Mouse (Mus musculus) cerebellum, postnatal 10 days (tissue): ENCODE measurements around the gene Ddx19b.
"Not testable (repeated sequence)": the region's sequence is repeated elsewhere in the genome, so short reads cannot be mapped to it uniquely, and the experiment has no call there.

Experiments
- DNase-seq, 2 experiments: peaks; one replicate each; pipeline ENCODE4 v3.0.0; 2021; ENCODE audit warnings: mixed read lengths in 2 of 2

Ddx19b gene

DNA sequence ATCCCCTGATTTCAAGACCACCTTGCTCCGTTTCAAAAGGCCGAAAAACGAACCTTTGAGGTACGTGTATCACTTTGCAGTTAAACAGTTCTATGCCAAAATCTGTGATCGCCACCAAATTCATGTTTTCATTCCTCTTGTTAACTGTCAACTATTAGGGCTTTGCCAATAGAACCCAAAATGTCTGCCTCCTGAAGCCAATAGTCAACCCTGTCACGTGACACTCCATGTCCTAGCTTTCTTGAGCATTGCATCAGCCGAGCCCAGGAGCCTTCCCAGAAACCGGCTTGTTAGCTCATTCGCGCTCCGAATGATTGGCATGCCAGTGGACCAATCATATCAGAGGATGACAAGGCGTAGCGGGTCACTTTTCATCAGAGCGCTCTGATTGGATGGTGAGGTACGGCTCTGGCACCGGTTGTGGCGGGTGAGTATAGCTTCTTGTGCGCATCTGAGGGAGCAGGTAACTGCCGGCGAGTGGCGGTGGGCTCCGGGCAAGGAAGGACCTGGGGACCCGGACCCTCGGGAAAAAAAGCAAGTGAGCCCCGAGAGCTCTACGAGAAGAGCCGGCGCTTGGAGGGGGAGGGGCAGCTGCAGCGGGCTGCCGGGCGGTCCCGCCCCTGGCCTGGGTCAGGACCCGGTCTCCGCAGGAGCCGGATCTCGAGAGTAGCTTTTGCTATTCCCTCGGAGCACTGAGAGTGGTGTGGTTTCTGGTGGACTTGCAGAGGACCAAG is 2.1 kb upstream of the Ddx19b start:
- peak; percentile 98 to 99 for DNase-seq

DNA sequence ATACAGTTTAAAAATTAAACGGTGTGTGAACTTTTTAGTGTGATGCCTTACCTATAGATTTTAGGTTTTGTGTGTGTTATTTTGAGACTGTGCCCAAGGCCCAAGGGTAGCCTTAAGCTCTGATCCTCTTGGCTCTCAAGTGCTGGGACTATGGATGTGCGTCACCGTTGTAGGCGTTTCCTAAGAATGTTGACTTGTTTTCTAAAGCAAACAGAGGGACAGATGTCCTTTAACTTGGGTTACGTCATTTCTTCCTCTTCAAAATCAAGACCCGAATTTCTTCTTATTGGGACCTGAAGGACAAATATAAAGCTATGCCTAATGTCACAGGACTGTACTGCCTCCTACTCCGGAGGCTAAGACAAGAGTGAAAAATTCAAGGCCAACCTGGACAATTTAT is 1.4 kb upstream of the Ddx19b start, which contains the start of gene Aars:
TSS of gene Aars (plus strand) at position 229 of the 400 bp plus-strand sequence.
- DNase-seq: no peak

DNA sequence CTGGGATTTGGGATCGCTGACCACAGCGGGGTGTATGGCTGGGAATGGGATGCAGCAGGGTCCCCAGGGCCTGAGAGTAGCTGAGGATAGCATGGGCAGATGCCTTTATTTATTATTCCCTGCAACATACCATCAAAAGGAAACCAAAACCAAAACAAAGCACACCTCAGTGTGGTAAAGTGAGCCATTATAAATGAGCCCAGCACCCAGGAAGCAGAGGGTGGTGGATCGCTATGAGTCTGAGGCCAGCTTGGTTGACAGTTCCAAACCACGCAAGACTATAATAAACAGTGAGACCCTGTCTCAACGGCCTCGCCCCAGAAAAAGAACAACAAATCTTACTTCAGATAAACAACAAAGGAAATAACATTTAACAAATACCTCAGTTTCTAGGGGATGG is 1.5 kb downstream of the Ddx19b start:
- no peak for DNase-seq

DNA sequence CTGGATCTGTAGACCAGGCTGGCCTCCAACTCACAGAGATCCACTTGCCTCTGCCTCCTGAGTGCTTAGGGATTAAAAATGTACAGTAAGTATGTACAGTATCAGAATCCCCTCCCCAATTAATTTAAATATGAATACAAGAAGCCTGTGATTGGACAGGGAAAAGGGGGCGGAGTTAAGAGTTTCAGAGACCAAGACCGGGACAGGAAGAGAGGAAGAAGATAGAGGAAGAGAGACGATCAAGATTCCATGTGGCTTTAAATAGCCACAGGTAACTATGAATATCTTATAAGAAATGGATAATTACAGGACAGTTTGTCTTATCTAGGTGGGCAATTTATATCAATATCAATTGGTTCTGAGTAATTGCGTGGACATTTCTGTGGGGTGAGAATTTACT is 2.0 kb downstream of the Ddx19b start:
- no peak for DNase-seq

DNA sequence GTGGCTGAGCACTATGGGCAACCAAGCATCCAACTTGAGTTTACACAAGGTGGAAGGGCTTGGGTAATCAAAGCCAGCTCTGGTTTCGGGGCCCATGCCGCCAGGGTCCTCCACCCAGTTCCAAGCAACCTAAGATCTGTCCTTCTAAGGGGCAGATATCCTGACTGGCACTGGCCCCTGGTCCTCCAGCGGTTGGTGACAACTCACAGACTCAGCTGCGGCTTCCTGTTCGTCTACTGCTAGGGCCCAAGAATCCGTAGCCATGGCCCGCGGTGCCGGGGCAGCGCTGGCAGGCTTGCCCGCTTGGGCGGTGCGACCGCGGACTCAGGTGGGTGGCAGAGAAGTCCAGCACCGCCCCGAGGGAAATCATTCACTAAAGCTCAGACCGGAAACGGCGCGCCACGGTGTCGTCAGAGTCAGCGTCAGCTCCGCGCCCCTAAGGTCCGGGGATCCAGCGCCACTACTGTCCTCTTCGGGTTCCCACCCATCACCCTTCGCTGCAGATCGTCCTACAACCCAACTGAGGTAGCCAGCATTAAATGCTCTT is 4.1 kb downstream of the Ddx19b start:
- peak; percentile 93 for DNase-seq

DNA sequence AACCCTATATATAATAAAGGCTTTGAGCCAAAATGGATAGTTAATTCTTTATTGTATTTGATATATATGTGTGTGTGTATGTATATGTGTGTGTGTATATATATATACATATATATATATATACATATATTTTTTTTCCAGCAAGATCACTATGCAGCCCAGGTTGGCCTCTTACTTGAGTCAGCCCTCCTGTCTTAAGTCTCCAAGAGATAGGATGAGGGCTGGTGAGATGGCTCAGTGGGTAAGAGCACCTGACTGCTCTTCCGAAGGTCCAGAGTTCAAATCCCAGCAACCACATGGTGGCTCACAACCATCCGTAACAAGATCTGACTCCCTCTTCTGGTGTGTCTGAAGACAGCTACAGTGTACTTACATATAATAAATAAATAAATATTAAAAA is 4.9 kb downstream of the Ddx19b start:
- not testable (repeated sequence) for DNase-seq

DNA sequence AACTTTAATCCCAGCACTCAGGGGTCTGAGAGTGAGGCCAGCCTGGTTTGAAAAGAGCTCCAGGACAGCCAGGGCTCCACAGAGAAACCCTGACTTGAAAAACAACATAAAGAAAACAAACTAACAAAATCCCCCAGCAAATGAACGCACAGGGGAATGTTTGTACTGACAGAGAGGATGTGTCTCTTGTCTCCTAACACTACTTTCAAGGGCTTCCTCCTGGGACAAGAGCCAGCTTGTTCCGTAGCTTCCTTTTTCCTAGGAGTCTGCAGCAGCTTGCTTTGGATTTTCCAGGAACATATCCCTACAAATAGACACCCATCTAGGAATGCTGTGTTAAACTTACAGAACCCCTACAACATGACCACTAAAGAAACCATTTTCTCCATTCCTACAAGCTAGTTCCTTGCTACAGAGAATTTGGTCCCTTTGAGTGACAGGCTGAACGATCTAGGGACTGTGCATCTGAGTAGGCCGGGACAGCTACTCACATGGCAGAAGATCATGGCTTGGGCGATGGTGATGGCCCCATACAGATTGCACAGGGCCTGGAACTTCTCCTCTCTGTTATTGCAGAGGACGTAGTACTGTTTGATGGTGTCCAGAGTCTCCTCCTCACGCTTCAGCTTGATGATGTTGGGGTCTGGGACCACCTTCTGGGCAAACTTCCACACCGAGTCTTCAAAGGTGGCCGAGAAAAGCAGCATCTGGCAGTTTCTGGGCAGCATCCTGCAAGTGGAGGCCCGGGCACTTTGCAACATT is 21.1 kb downstream of the Ddx19b start:
- DNase-seq: not testable (repeated sequence)

DNA sequence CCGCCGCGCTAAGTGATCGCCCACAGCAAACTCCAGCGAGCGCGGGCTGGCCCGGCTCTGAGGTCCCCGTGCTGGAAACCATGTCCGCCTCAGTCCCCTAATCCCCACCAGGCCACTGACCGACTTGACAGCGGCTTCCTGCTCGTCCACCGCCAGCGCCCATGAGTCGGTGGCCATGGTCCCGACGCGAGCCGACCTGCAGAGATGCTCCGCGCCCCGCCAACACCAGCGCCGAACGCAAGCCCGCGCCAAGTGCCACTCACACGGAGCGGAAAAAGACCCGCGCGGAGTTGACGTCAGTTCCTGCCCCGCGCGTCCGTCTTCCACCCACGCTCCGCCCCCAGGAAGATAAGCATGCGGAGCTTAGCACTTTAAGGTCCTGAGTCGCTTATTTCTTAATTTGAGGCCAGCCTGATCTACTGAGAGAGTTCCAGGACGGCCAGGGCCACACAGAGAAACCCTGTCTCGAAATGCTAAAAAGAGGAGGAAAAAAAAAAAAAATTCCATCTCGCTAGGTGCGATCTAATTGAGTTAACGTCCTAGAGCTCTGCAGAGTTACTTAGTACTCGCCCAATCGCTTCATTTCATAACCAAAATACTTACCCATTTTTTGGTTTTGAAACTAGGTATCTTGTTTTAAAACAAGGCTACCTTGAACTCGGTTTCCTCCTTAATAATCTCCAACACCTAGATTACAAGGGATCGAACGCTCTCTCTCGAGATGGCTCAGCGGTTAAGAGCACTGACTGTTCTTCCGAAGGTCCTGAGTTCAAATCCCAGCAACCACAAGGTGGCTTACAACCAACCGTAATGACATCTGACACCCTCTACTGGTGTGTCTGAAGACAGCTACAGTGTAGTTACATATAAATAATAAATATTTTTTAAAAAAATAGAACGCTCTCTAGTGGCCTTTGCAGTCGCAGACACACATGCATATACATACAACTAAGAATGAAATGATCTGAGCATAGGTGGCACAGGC is 33.7 kb downstream of the Ddx19b start, which contains the start of gene Ddx19a:
TSS of gene Ddx19a (minus strand) at position 254 of the 985 bp plus-strand sequence.
- DNase-seq: peak; percentile 93

DNA sequence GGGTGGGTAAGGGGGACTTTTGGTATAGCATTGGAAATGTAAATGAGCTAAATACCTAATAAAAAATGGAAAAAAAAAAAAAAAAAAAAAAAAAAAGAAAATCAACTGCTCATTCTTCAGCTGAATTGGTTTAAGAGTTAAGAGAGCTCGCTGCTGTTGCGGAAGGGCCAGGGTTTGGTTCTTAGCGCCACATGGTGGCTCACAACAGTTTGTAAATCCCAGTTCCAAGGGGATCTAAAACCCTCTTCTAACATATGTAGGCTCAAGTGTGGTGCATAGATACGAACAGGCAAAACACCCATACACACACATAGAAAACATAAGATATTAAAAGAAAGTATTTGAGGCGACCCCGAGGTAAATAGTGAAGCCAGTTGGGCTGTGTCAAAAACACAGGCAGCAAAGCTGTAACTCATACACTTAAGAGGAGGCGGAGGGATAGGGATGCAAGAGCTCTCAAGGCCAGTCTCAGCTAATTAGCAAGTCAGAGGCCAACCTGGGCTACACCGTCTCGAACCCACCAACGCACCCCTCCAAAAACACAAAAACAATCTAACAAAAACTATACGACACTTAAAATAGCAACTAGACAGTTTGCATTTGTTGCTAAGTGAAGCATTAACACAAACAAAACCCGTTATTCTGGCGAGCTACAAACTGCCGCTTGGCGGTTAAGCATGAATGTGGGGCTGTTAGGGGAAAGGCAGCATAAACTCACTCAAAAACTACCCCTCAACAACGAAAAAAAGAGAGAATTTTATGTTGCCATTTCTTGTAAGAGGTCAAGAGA is 34.7 kb downstream of the Ddx19b start:
- DNase-seq: peak in 1 of 2 experiments; percentile 12

DNA sequence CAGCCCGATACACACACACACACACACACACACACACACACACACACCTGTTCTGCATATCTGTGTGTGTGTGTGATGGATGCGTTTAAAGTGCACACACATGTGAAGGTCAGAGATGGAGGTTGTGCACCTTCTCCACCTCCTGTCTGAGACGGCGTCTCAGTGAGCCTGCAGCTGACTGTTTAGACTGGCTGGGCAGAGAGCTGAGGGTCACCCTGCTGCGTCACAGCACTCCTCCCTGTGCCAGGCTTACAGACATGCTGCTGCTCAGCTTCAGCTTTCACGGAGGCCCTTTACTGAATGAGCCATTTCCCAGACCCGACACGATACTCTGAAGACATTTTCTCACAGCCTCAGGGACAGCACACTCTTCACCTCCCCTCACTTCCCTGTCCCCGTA is 41.5 kb downstream of the Ddx19b start:
- no peak for DNase-seq

DNA sequence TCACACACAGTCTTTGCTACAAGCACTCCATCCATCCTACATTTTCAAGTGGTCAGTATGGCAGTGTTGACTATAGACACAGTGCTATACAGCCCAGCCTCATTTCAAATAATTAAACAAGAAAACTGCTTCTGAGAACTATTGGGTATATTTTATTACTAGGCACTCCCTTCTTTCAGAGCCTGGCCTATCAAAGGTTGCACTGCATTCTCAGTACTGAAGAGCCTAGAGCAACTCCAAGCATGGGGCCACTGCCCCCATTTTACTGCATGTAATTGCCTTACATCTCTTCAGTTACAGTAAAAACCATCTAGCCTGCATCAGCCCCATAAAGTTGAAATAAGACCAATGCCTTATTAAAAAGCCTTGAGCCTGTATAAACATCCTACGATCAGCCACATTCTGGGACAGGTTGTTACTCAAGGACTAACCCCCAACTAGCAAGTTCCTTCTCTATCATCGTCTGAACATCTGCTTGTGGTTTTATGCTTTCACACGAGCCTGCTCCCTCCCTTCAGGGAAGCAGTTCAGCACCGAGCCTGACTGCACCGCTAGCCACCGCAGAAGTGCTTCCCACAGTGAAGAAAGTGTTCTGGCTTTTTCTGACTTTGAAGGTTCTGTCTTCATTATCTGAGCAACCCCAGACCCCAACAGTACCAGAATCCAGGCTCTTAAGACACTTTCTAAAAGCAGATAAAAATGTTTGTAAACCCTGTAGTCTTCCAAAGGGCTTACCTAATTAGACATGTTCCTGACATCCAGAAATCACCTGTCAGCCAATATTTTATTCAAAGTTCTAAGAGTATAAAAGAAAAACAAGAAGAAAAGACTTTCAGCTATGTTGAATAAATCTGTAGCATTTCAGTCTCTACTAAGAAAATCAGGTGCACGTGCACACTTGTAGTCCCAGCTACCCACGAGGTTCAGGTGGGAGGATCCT is 43.5 kb downstream of the Ddx19b start:
- no peak for DNase-seq

DNA sequence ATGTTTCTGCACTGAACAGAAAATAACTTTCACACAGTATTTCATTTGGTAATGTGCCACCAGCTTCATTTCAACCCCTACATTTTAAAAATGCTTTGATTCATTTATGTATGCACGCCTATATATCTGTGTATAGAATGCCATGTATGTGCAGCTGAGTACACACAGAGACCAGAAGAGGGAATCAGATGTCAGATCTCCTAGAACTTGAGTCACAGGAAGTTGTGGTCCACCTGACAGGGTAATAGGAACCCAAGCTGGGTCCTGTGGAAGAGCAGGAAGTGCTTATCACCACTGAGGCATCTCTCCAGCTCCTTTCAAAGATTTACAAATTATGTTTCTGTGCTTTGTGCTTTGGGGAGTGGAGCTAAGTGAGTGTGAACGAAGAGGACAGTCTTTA is 50.2 kb downstream of the Ddx19b start:
- no peak for DNase-seq

DNA sequence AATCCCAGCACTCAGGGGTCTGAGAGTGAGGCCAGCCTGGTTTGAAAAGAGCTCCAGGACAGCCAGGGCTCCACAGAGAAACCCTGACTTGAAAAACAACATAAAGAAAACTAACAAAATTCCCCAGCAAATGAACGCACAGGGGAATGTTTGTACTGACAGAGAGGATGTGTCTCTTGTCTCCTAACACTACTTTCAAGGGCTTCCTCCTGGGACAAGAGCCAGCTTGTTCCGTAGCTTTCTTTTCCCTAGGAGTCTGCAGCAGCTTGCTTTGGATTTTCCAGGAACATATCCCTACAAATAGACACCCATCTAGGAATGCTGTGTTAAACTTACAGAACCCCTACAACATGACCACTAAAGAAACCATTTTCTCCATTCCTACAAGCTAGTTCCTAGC is 53.6 kb downstream of the Ddx19b start:
- DNase-seq: not testable (repeated sequence)

DNA sequence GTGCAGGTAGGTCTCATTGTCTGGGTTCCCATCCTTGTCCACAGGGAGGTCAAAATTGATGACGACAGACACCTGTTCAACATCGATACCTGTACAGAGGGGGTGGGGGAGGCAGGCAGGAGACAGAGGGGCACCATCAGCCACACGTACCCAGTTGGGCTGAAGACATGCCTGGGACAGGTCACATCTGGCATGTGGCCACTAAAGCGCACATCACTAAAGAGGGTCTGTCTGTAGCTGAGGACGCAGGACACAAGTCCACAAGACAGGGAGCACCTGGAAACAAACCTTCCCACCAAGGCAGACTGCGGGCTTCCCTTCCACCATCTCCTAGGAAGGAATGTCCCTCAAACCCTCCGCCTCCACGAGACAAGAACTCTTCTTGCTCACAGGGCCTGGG is 55.0 kb downstream of the Ddx19b start:
- DNase-seq: not testable (repeated sequence)

DNA sequence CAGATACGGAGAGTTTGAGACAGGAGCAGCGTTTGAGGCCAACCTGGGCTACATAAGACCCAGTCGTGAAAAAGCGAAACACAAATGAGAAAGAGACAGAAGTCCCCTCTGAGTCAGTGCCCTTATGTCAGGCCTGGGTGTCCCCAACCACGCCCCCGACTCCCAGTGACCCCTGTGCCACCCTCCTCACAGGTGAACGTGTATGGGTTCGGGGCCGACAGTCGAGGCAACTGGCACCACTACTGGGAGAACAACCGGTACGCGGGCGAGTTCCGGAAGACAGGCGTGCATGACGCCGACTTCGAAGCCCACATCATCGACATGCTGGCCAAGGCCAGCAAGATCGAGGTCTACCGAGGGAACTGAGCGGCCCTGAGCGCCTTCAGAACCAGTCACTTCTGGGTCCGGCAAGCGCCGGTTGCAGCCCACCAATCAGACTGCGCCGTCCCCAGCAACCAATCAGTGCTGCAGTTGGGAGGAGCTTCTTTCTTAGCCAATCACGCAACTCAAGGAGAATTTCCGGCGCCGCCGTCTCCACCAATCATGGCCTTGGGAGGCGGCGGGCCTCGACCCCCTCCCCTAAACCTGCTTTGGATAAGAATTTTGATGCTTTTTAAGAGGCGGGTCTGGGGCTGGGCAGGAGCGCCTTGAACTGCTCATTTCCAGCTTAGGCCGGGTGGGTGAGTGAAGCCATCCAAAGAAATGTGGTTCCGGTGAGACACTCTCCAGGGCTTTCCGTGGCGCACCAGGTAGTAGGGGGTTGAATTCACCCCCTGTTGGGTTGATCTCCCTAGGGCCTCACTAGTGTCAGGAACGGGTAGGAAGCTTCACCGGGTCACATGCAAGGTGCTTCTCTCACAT is 61.4 kb downstream of the Ddx19b start:
- peak; percentile 90 to 92 for DNase-seq

DNA sequence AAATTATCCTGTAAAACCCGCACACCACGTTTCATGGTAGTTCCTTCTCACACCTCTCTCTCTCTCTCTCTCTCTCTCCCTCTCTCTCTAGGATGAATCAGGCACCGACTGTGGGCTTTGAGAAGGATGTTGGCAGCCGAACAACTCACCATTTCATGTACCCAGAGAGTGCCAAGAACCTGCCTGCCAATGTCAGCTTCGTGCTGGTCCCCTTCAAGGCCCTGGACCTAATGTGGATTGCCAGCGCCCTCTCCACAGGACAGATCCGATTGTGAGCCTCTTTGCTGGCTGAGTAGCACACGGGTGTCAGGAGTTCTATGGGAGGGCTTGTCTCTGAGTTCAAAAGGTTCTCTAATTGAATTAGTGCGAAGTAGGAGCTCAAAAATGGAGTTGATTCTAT is 64.2 kb downstream of the Ddx19b start:
- DNase-seq: peak; percentile 78 to 85

DNA sequence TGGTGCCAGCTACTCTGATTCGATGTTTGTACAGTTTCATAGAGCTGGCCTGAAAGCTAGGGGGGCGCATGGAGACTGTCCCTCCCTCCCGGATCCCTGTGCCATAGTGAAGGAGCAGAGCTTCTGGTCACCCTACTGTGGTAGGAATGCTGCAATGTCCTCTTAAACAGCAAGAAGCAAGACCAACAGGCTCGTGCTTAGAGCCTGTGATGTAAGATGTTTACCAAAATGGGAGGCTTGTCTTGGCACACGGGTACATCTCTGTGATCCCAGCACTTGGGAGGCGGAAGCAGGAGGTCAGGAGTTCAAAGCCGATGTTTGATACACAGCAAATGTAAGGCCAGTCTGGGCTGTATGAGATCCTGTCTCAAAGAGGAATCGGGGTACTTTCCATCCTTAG is 65.0 kb downstream of the Ddx19b start:
- DNase-seq: no peak

DNA sequence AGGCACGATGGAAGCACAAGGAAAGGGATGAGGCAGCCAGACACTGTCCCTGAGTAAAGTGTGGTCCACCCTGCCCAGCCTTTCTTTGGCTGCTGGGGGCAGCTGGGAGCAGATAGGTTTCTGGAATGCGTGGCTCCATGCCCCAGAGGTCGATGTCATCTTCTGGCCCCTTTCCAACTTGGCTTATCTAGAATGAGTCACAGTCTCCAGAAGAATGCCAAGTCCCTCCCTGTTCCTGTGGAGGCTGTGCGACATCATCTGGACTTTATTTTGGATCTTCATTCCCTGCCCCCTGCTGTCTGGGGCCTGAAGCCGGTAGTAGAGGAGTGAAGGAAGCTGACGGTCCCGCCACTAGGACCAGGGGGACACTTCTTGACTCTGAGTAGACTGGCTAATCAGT is 66.0 kb downstream of the Ddx19b start:
- peak; percentile 91 to 95 for DNase-seq

DNA sequence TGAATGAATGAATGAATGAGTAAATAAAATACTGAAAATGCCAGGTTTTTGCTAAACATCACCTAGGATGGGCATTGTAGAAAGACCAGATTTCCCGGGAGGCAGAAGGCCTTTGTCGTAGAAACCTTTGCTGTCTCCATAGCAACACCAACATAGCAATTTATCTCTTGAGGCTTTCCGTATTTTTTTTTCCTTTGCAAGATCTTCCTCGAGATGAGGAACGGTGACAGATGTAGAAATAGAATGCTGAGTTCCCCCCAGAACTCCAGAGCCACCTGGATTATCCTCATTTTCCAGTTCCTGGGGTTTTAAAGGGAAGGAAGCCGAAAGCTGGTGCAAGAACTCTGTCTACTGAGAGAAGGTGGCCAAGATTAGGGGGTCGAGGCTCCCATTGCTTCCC is 66.9 kb downstream of the Ddx19b start:
- DNase-seq: no peak

DNA sequence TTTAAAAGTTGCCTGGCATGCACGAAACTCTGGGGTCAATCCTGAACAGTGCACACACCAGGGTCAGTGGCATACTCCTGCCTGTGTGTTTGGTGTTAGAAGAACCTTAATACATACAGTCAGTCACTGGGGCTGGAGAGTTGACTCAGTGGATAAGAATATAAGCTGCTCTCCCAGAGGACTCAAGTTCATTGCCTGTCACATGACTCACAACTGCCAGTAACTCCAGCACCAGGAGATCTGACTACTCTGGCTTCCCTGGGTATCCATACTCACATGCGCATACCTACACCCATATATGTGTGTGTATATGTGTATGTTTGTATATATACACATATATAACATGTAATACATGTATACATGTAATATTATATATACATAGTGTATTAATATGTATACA is 68.5 kb downstream of the Ddx19b start:
- no peak for DNase-seq
